Mouse (Mus musculus) stomach, postnatal 0 days (tissue): ENCODE measurements around the gene Gm11549. TPM values are rescaled to one million over a fixed set of nuclear protein-coding genes. Genes with fewer than 3 reads are reported as not detected.

Experiments used
- ATAC-seq: fragments of 200-750 bp; cut with Nextera tagmentation; 2 replicates; pipeline ENCODE4 v1.8.0; 2017; ENCODE audit not compliant: low FRiP score, low TSS enrichment
- DNase-seq: peaks from one replicate; pipeline ENCODE4 v3.0.0-alpha.2; 2016; ENCODE audit warnings: low spot score
- H3K27ac ChIP-seq: fragments of 300-500 bp; sonication (generic); replicated peaks from 2 replicates; pipeline ENCODE4 v1.5.1; 2014; ENCODE audit warnings: mild to moderate bottlenecking, control low read depth
- H3K27me3 ChIP-seq: fragments of 300-500 bp; sonication (generic); 2 replicates; pipeline ENCODE4 v1.6.1; 2014; ENCODE audit warnings: low read length; ENCODE audit not compliant: control insufficient read depth, insufficient read depth
- H3K36me3 ChIP-seq: fragments of 300-500 bp; sonication (generic); 2 replicates; pipeline ENCODE4 v1.6.1; 2014; ENCODE audit warnings: low read length, mixed read lengths; ENCODE audit not compliant: control insufficient read depth, insufficient read depth
- H3K4me1 ChIP-seq: fragments of 300-500 bp; sonication (generic); replicated peaks from 2 replicates; pipeline ENCODE4 v1.6.1; 2014; ENCODE audit warnings: antibody characterized with exemption; ENCODE audit not compliant: control insufficient read depth, insufficient read depth
- H3K4me2 ChIP-seq: fragments of 300-500 bp; sonication (generic); replicated peaks from 2 replicates; pipeline ENCODE4 v1.6.1; 2014; ENCODE audit warnings: low read depth, mild to moderate bottlenecking, control low read depth, moderate library complexity
- H3K4me3 ChIP-seq: fragments of 300-500 bp; sonication (generic); 2 replicates; pipeline ENCODE4 v1.5.1; 2014; ENCODE audit warnings: low read depth, low read length, control low read depth
- H3K9ac ChIP-seq: fragments of 300-500 bp; sonication (generic); 2 replicates; pipeline ENCODE4 v1.6.1; 2014; ENCODE audit warnings: mild to moderate bottlenecking, low read length, control low read depth, mixed read lengths
- H3K9me3 ChIP-seq: fragments of 300-500 bp; sonication (generic); 2 replicates; pipeline ENCODE4 v1.6.1; 2016; ENCODE audit warnings: low read length; ENCODE audit not compliant: control insufficient read depth
- CTCF ChIP-seq: IDR thresholded peaks from 2 replicates; pipeline ENCODE4 v1.5.1; 2016; ENCODE audit warnings: antibody characterized with exemption, low read depth, mild to moderate bottlenecking, moderate library complexity
- EP300 ChIP-seq: optimal IDR thresholded peaks from 2 replicates; pipeline ENCODE3; 2016; ENCODE audit warnings: antibody characterized with exemption
- WGBS: fragments of 180-500 bp; shearing (Covaris S2); extraction: QIAGEN DNeasy Blood & Tissue Kit; methylation state at CpG from one replicate; pipeline ENCODE4 v1.1.7; 2014; 5-methylcytosine and 5-hydroxymethylcytosine counted together
- polyA plus RNA-seq: library from polyadenylated mRNA; unstranded; fragments of >200 nt; fragmentation: Nextera tagmentation; extraction: Ambion mirVana; gene quantifications from 2 replicates; pipeline ENCODE4 v1.2.1, GENCODE M21; 2015

The Gm11549 gene
- polyA plus RNA-seq, 1 experiment from 2014 or later: 0.33 TPM

- no peaks in the 10 kb centered on the region for H3K9me3 ChIP-seq
- H3K9ac ChIP-seq: no peak overlapping the region
- H3K4me3 ChIP-seq: no peak overlapping the region
- H3K36me3 ChIP-seq: no peaks in the 10 kb centered on the region
- H3K27me3 ChIP-seq: no peaks in the 10 kb centered on the region
- no peak for DNase-seq
- ATAC-seq: no peak
- TF ChIP-seq CTCF (no peak), EP300 (no peak)
- H3K27ac ChIP-seq: no peak overlapping the region
- WGBS: 73% methylated on average over 5 of the region's 5 CpGs
- 0 out of 2 replicates have a peak, but pooled peaks cover 2% of the 10 kb centered on the region for H3K4me1 ChIP-seq
- H3K4me2 ChIP-seq: no peak overlapping the region
Observed at GRCm38 (mm10) chr3:36530781-36531180, 9.2 kb upstream of the Gm11549 start.

- DNase-seq: no peak
- Histone ChIP-seq H3K27me3 (no peaks in the 10 kb centered on the region), H3K4me3 (no peak overlapping the region), H3K9ac (no peak overlapping the region), H3K9me3 (no peaks in the 10 kb centered on the region), H3K4me1 (0 out of 2 replicates have a peak, but pooled peaks cover 2% of the 10 kb centered on the region), H3K4me2 (no peak overlapping the region), H3K27ac (no peak overlapping the region), H3K36me3 (no peaks in the 10 kb centered on the region)
- TF ChIP-seq CTCF (no peak), EP300 (no peak)
- no peak for ATAC-seq
- 75% methylated on average over 6 of the region's 6 CpGs for WGBS
Observed at GRCm38 (mm10) chr3:36530345-36530744, 8.7 kb upstream of the Gm11549 start.

- 50% methylated on average over 3 of the region's 3 CpGs for WGBS
- no peaks in the 10 kb centered on the region for H3K36me3 ChIP-seq
- H3K9me3 ChIP-seq: no peaks in the 10 kb centered on the region
- H3K27ac ChIP-seq: no peak overlapping the region
- no peaks in the 10 kb centered on the region; the same call in 1 of the 2 replicates for H3K4me1 ChIP-seq
- no peak overlapping the region for H3K4me3 ChIP-seq
- ATAC-seq: no peak
- TF ChIP-seq CTCF (no peak), EP300 (no peak)
- peaks cover 2% of the 10 kb centered on the region; the same call in 1 of the 2 replicates for H3K27me3 ChIP-seq
- no peak overlapping the region for H3K9ac ChIP-seq
- H3K4me2 ChIP-seq: no peak overlapping the region
- no peak for DNase-seq
Observed at GRCm38 (mm10) chr3:36524466-36524865, 2.9 kb upstream of the Gm11549 start.

GRCm38 (mm10) chr3:36522137-36522536 is 524 bp upstream of the Gm11549 start:
- 24% methylated on average over 4 of the region's 4 CpGs for WGBS
- Histone ChIP-seq H3K9ac (no peak overlapping the region), H3K4me1 (no peaks in the 10 kb centered on the region; the same call in 1 of the 2 replicates), H3K27ac (no peak overlapping the region), H3K9me3 (no peaks in the 10 kb centered on the region), H3K4me2 (no peak overlapping the region), H3K4me3 (no peak overlapping the region), H3K36me3 (no peaks in the 10 kb centered on the region), H3K27me3 (peaks cover 2% of the 10 kb centered on the region; the same call in 1 of the 2 replicates)
- TF ChIP-seq CTCF (no peak), EP300 (no peak)
- ATAC-seq: no peak
- no peak for DNase-seq

GRCm38 (mm10) chr3:36516196-36516595 is 5.4 kb downstream of the Gm11549 start:
- DNase-seq (no peak), ATAC-seq (no peak)
- no peaks in the 10 kb centered on the region for H3K9me3 ChIP-seq
- no peak overlapping the region for H3K4me3 ChIP-seq
- no peaks in the 10 kb centered on the region; the same call in 1 of the 2 replicates for H3K4me1 ChIP-seq
- no peak for TF ChIP-seq CTCF
- no peak for TF ChIP-seq EP300
- no peak overlapping the region for H3K4me2 ChIP-seq
- H3K27ac ChIP-seq: no peak overlapping the region
- 90% methylated on average over 9 of the region's 9 CpGs for WGBS
- peaks cover 2% of the 10 kb centered on the region; the same call in 1 of the 2 replicates for H3K27me3 ChIP-seq
- H3K9ac ChIP-seq: no peak overlapping the region
- no peaks in the 10 kb centered on the region for H3K36me3 ChIP-seq

- H3K4me3 ChIP-seq: no peak overlapping the region
- no peak overlapping the region for H3K9ac ChIP-seq
- no peaks in the 10 kb centered on the region for H3K27me3 ChIP-seq
- H3K4me1 ChIP-seq: no peaks in the 10 kb centered on the region
- WGBS: 74% methylated on average over 6 of the region's 6 CpGs
- no peaks in the 10 kb centered on the region for H3K9me3 ChIP-seq
- no peak for ATAC-seq
- no peak for DNase-seq
- no peak overlapping the region for H3K27ac ChIP-seq
- no peak overlapping the region for H3K4me2 ChIP-seq
- no peak for TF ChIP-seq CTCF
- no peak for TF ChIP-seq EP300
- H3K36me3 ChIP-seq: no peaks in the 10 kb centered on the region
Observed at GRCm38 (mm10) chr3:36511491-36511890, 10.1 kb downstream of the Gm11549 start.
